Mouse (Mus musculus) frontal cortex, adult (tissue): ENCODE data around the gene Rasal1.
A peak's percentile ranks its signal among the peaks of the same experiment; 100 is the strongest.

Source experiments
- ATAC-seq: cut with Nextera tagmentation; 2 replicates; pipeline ENCODE4 v1.9.2; 2017; ENCODE audit warnings: mild to moderate bottlenecking, moderate library complexity, mixed read lengths; ENCODE audit not compliant: low TSS enrichment

Gene Rasal1

DNA sequence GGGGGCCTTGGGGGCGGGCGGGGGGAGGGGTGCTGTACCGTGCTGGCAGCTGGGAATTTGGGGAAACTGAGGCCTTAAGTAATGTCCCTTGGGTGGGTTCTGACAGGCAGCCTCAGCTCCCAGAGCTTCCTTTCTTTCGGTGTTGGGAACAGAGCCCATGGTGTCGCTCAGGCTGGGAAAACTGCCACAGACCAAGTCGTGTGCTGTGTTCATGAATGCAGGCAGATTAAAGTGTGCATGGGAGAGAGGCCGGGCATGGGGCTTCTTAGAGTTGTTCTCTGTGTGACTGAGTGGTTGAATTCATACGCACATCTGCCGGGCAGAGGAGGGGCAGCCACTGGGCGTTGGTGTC, 26.8 kb upstream of the Rasal1 start:
- ATAC-seq, result peak; percentile 23; the same call in 1 of the 2 replicates

DNA sequence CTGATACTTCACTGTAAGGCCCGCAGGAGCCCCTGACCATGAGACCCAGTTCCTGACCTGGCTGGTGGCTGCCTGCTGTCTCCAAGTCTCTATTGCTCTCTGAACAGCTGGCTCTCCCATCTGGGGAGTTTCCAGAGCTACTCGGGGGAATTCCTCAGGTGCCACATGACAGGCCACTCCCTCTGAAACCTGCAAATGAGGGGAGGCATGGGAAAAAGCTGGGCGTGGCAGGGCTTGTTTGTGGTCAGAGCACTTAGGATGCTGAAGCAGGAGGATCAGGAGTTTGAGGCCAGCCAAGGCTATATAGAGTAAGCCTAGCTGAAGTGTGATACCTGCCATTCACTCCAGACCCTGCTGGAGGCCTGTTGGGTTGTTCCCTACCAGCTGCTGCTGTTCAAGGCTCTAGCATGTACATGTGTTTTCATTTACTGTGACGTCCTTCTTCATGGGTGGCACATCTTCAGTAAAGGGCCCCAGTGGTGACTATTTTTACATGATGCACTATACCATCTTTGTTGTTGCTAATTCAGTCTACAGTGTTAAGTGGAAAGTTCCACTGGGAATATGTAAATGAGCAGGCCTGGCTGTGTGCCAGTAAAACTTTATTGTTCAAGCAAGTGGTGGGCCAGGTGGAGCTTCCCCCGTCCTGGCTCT, 26.3 kb upstream of the Rasal1 start:
- no peak for ATAC-seq

- ATAC-seq, result no peak
These were observed 24.2 kb upstream of the Rasal1 start for GRCm38 (mm10) chr5:120624427-120624826.

DNA sequence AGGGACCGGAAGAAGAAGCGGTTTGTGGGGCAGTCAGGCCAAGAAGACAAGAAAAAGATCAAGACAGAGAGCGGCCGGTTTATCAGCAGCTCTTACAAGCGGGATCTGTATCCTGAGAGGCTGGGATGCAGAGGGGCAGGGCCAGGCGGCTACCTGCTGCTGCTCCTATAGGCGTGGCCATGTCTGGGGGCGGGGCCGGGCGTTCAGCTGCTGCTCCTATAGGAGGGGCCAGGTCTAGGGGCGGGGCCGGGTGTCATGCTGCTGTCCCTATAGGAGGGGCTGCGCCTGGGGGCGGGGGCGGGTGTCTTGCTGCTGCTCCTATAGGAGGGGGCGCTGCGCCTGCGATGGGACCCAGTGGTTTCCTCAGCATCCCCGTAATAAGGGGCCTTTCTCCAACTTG, 22.2 kb upstream of the Rasal1 start:
- no peak for ATAC-seq

- ATAC-seq, result no peak
These were observed 20.9 kb upstream of the Rasal1 start for GRCm38 (mm10) chr5:120627515-120628300.

GRCm38 (mm10) chr5:120628624-120629023, 20.0 kb upstream of the Rasal1 start:
- ATAC-seq, result no peak

DNA sequence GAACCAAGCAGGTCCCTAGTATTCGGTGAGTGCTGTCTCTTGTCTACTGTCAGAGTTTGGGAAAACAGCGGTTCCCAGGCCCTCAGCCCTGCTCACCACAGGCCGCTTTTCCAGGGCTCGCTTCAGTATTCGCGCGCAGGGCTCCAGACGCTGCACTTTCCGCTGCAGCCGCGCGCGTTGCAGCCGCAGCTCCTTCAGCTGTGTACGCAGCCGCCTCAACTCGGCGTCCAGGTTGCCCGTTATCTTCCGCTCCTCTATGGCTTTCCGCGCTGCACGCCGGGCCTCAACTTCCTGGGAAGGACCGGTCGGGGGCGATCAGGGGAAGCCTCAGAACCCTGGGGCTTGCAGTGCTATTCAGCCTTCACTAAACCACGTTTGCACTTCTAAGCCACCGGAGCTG, 17.5 kb upstream of the Rasal1 start:
- ATAC-seq, result no peak

DNA sequence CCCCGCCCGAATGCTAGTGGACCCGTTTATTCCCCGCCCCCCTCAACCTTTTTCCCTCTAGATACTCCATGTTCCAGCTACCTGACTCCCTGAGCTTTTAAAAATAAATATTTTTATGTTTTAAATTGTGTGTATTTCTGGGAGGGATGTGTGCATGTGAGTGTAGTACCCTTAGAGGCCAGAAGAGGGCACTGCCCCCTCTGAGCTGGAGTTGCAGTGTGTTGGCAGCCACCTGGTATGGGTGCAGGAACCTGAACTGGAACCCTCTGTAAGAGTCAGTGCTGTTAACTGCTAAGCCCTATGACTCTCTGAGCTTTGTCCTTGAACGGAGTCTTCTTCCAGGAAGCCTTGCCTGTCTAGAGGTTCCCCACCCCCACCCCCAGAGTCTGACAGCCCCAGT, 16.7 kb upstream of the Rasal1 start:
- no peak for ATAC-seq

DNA sequence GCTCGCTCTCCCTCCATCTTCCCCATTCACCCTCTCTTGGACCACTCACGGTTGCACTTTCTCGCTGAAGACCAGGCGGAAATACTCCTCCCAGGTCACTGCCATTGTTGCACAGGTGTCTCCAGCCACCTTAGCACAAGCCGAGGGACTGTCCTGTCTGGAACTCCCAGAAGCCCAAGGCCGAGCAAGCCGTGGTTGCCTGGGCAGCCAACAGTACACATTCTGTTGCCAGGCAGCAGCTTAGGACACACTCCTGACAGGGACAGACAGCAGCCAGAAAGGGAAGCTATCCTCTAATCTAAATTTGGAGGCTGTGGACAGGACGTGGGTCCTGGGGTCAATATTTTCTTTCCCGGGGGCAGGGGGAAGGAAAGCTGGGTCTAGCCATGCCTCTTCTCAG, 14.5 kb upstream of the Rasal1 start, which contains the start of gene Cfap73:
Cfap73 (minus strand) TSS at position 105 of the 400 bp plus-strand sequence.
- ATAC-seq, result no peak

- ATAC-seq, result no peak
These were observed 13.8 kb upstream of the Rasal1 start for GRCm38 (mm10) chr5:120634860-120635259.

DNA sequence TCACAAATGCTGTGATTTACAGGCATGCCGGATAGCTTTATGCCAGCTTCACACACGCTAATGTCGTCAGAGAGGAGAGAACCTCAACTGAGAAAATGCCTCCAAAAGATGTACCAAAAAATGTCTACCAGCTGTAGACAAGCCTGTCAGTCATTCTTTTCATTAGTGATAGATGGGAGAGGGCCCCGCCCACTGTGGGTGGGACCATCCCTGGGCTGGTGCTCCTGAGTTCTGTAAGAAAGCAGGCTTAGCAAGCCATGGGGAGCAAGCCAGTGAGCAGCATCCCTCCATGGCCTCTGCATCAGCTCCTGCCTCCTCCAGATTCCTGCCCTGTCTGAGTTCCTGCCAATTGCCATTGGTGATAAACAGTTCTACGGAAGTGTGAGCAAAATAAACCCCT, 13.0 kb upstream of the Rasal1 start:
- no peak for ATAC-seq

GRCm38 (mm10) chr5:120640094-120640493, 8.5 kb upstream of the Rasal1 start:
- no peak for ATAC-seq

- no peak for ATAC-seq
These were observed 5.1 kb upstream of the Rasal1 start for GRCm38 (mm10) chr5:120643365-120644085.

- ATAC-seq, result no peak
These were observed 4.4 kb upstream of the Rasal1 start for GRCm38 (mm10) chr5:120644227-120644626.

DNA sequence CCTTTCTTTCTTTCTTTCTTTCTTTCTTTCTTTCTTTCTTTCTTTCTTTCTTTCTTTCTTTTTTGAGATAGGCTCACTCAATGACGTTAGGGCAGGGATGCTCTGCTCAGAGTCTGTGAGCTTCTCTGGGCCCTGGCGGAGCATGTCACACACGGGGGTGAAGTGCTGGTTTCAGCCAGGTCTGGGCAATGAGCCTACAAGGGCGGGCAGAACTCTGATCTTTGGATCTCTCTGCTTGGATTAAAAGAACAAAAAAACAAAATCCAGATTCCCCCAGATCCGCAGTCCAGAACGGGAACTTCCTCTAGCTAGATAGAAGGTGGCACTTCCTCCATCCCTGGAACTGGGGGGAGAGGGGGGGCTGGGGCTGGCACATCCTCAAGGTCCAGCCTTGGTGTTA, 2.8 kb upstream of the Rasal1 start:
- no peak for ATAC-seq

GRCm38 (mm10) chr5:120647361-120647760, 1.3 kb upstream of the Rasal1 start:
- ATAC-seq, result no peak

DNA sequence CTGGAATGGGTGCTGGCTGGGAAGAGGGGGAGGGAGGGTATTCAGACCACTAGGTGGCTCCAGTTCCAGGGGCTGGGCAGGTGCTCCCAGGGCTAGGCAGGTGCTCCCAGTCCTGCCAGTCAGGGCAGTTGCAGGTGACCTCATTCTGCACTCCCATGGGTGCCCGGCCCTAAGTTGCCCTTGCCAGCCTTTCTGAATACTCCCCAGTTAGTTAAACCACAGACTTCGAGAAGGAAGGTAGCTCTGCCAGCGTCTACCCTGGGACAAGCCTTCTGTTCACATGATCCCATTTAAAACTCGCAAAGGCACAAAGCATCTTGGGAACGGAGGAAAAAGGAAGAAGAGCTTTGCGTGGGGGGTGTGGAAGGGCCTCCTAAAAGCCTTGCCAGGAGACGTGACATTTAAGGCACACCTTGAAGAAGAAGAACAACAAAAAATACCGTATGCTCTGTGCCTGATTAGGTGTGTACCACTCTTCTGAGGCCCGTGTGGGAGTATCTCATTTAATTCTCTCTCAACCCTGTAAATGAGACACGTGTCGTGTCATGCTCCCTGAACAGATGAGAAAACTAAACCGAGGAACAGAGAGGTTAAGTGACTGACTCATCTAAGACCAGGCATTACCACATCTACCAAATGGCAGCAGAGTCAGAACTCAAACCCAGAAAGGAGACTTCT, 659 bp upstream of the Rasal1 start:
- peak; percentile 38; the same call in 1 of the 2 replicates for ATAC-seq

GRCm38 (mm10) chr5:120649374-120649933, 842 bp downstream of the Rasal1 start:
- ATAC-seq, result peak; percentile 22; the same call in 1 of the 2 replicates

- ATAC-seq, result no peak
These were observed 1.3 kb downstream of the Rasal1 start for GRCm38 (mm10) chr5:120649938-120650337.

GRCm38 (mm10) chr5:120651230-120651629, 2.6 kb downstream of the Rasal1 start:
- ATAC-seq, result no peak

DNA sequence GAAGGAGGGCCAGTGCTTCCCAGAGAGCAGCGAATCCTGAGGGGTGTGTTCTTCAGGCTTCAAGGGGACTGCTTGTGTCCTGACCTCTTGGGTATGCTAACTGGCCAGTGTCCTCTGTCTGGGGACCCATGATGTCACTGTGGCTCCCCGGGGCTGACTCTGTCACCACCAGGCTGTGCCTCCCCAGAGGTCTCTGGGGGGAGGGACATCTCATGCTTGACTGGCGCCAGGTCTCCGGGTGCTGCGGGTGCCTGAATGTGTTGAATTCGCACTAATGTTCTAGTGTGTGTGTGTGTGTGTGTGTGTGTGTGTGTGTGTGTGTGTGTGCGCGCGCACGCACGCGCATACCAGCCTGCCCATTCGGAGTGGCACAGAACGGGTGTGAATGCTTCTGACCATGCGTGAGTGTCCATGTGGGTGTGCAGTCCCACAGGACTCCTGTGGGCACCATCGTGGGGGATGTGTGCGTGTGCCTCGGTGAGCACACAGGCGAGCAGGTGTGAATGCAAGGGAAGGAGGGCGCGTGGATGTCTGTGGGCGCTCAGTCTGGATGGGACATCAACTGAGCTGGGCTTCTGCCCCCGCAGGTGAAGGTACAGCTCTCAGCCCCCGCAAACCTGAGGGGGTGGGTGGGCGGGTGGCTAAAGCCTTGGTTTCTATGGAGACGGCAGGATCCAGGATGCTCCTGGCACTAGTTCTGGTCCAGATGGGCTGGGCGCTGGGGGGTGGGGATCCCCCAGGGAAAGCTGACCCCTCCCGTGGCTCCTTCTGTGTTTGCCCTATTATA, 4.5 kb downstream of the Rasal1 start:
- ATAC-seq, result 0 out of 2 replicates have a peak, but pooled peaks have one; percentile 14
